Mouse (Mus musculus) heart, adult 2 months (tissue): ENCODE results near the gene Slc10a7.

ENCODE experiments used
- CTCF ChIP-seq: fragments of 200-600 bp; IDR thresholded peaks from 2 replicates; pipeline ENCODE4 v1.8.1; 2022; ENCODE audit warnings: antibody characterized with exemption, mild to moderate bottlenecking, moderate library complexity
- EP300 ChIP-seq: fragments of 200-500 bp; IDR thresholded peaks from 2 replicates; pipeline ENCODE4 v1.6.1; 2011; ENCODE audit warnings: low read depth, low read length, control low read depth; ENCODE audit not compliant: insufficient read depth
- POLR2A ChIP-seq: fragments of 200-500 bp; IDR thresholded peaks from 2 replicates; pipeline ENCODE4 v1.6.1; 2011; ENCODE audit warnings: mild to moderate bottlenecking, low read depth, low read length, control low read depth; ENCODE audit not compliant: insufficient read depth

DNA sequence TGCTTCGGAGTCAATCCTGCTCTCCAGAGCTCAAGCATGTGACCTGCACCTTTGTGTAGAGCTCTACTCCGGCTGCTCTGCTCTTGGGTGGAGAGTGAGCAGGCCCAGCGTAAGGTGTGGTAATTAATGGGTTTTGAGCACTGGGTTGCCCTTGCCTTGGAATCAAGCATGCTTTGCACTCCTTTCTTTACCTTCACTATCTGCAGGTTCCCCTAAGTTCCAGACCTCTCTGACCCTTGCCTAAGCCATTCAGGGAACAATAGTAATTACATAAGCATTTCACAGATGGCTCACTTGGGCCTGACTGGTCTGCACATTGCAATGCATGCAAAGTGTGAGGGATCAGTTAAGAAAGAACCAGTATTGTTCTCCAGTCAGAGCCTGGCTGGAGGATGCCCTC is 28.6 kb downstream of the Slc10a7 start:
- no peak for TF ChIP-seq POLR2A
- TF ChIP-seq CTCF, result no peak
- no peak for TF ChIP-seq EP300
